Mouse (Mus musculus) lung, postnatal 0 days (tissue): Measurements from ENCODE around the gene Vmn2r59. TPM values are rescaled to one million over a fixed set of nuclear protein-coding genes. Genes with fewer than 3 reads are reported as not detected.
"Not testable (repeated sequence)": the region's sequence is repeated elsewhere in the genome, so short reads cannot be mapped to it uniquely, and the experiment has no call there.

Source experiments
- ATAC-seq: fragments of 200-750 bp; cut with Nextera tagmentation; 2 replicates; pipeline ENCODE4 v1.8.0; 2017; ENCODE audit warnings: moderate library complexity
- DNase-seq: peaks from one replicate; pipeline ENCODE4 v3.0.0-alpha.2; 2016; ENCODE audit warnings: low spot score
- H3K27ac ChIP-seq: fragments of 300-500 bp; sonication (generic); 2 replicates; pipeline ENCODE4 v1.5.1; 2014; ENCODE audit warnings: antibody characterized with exemption, mild to moderate bottlenecking, low read length, mixed read lengths
- H3K27me3 ChIP-seq: fragments of 300-500 bp; sonication (generic); replicated peaks from 2 replicates; pipeline ENCODE4 v1.6.1; 2014; ENCODE audit warnings: low read length, mixed read lengths; ENCODE audit not compliant: insufficient read depth
- H3K36me3 ChIP-seq: fragments of 300-500 bp; sonication (generic); 2 replicates; pipeline ENCODE4 v1.6.1; 2014; ENCODE audit warnings: low read length, mixed read lengths; ENCODE audit not compliant: insufficient read depth
- H3K4me1 ChIP-seq: fragments of 300-500 bp; sonication (generic); 2 replicates; pipeline ENCODE4 v1.6.1; 2014; ENCODE audit warnings: antibody characterized with exemption, low read depth, low read length, mixed read lengths; ENCODE audit not compliant: insufficient read depth
- H3K4me2 ChIP-seq: fragments of 300-500 bp; sonication (generic); replicated peaks from 2 replicates; pipeline ENCODE4 v1.6.1; 2014; ENCODE audit warnings: low read depth, mild to moderate bottlenecking, low read length, moderate library complexity, mixed read lengths
- H3K4me3 ChIP-seq: fragments of 300-500 bp; sonication (generic); 2 replicates; pipeline ENCODE4 v1.5.1; 2014; ENCODE audit warnings: low read depth, low read length
- H3K9ac ChIP-seq: fragments of 300-500 bp; sonication (generic); replicated peaks from 2 replicates; pipeline ENCODE4 v1.6.1; 2014; ENCODE audit warnings: low read depth, mild to moderate bottlenecking
- H3K9me3 ChIP-seq: fragments of 300-500 bp; sonication (generic); 2 replicates; pipeline ENCODE4 v1.6.1; 2016; ENCODE audit warnings: low read length, mixed read lengths
- CTCF ChIP-seq: IDR thresholded peaks from 2 replicates; pipeline ENCODE4 v1.5.1; 2016; ENCODE audit warnings: antibody characterized with exemption, mild to moderate bottlenecking
- EP300 ChIP-seq: IDR thresholded peaks from 2 replicates; pipeline ENCODE4 v1.6.1; 2016; ENCODE audit warnings: antibody characterized with exemption, mild to moderate bottlenecking, control low read depth
- WGBS: fragments of 180-500 bp; shearing (Covaris S2); extraction: QIAGEN DNeasy Blood & Tissue Kit; methylation state at CpG from one replicate; pipeline ENCODE4 v1.1.7; 2014; 5-methylcytosine and 5-hydroxymethylcytosine counted together
- polyA plus RNA-seq: library from polyadenylated mRNA; unstranded; fragments of >200 nt; fragmentation: Nextera tagmentation; extraction: Ambion mirVana; gene quantifications from 2 replicates; pipeline ENCODE4 v1.2.1, GENCODE M21; 2015

Vmn2r59 gene
- not detected in 2 replicates for polyA plus RNA-seq

- H3K9me3 ChIP-seq: no peaks in the 10 kb centered on the region; the same call in 1 of the 2 replicates
- DNase-seq (no peak), ATAC-seq (no peak)
- no peaks in the 10 kb centered on the region for H3K27me3 ChIP-seq
- no peak within 1 kb of the TSS for H3K4me3 ChIP-seq
- H3K27ac ChIP-seq: no peak within 1 kb of the TSS
- no peaks in the 10 kb centered on the region for H3K36me3 ChIP-seq
- TF ChIP-seq EP300 (no peak), CTCF (no peak)
- H3K4me2 ChIP-seq: no peak within 1 kb of the TSS
- H3K9ac ChIP-seq: no peak within 1 kb of the TSS
- no peaks in the 10 kb centered on the region for H3K4me1 ChIP-seq
Measured at GRCm38 (mm10) chr7:42058923-42059322, at the start of gene Vmn2r59. Gene Vmn2r59, minus strand, starts transcription at chr7:42059023.

DNA sequence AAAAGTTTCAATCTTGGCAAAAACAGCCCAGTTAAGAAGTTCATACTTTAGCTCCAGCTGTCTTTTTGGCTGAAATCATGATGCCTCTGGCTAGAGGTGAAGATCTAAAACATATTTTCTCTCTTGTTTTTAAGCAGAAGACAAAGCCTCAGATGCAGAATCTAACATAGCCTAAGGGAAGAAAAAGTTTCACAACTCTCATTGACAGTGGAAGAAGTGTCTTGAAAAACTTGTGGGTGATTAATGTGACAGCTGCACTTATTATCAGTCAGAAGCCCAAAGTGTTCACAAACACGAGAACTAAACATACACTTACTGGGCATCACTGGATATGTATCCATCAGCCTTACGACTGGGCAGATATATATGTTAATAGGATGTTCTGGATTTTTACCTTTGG is 48.6 kb upstream of the Vmn2r59 start, which contains the start of gene Vmn2r60:
Vmn2r60 (plus strand) TSS at position 301 of the 400 bp plus-strand sequence.
- DNase-seq: no peak
- no peaks in the 10 kb centered on the region for H3K27me3 ChIP-seq
- H3K4me3 ChIP-seq: no peak within 1 kb of the TSS
- TF ChIP-seq CTCF: no peak
- TF ChIP-seq EP300: no peak
- 0 out of 2 replicates have a peak, but pooled peaks cover 4% of the 10 kb centered on the region for H3K9me3 ChIP-seq
- no peak within 1 kb of the TSS for H3K27ac ChIP-seq
- no peak within 1 kb of the TSS for H3K9ac ChIP-seq
- ATAC-seq: no peak
- H3K36me3 ChIP-seq: no peaks in the 10 kb centered on the region
- 59% methylated on average over 2 of the region's 2 CpGs for WGBS
- H3K4me1 ChIP-seq: no peaks in the 10 kb centered on the region
- no peak within 1 kb of the TSS for H3K4me2 ChIP-seq

DNA sequence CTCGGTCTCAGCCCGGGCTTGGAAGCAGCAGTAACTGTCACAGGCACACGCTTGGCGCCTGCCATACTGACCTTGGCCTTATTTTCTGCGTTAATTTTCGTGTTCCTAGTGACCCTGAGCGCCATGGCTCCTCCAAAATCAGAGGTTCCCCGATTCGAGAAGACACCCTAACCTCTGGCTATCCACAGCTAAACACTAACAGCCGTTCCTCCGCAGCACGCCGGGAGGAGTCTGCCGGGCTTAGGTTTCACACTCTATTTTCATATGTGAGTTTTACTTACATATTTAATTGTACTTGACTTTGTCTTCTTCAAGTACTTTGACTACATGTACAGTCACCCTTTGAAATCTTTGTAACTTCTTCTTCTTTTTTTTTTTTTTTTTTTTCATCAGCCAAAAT is 48.2 kb upstream of the Vmn2r59 start:
- H3K36me3 ChIP-seq, H3K4me3 ChIP-seq, ATAC-seq, H3K4me2 ChIP-seq, DNase-seq, H3K27me3 ChIP-seq, H3K27ac ChIP-seq, H3K9ac ChIP-seq, H3K4me1 ChIP-seq, H3K9me3 ChIP-seq: not testable (repeated sequence)
- WGBS: 78% methylated on average over 10 of the region's 14 CpGs

Other genes starting within 250 kb of the Vmn2r59 start
- not detected in 2 replicates for gene Vmn2r58, start 186.3 kb downstream of the Vmn2r59 start, polyA plus RNA-seq
- not detected in 2 replicates for gene Vmn2r60, start 48.7 kb upstream of the Vmn2r59 start, polyA plus RNA-seq
- gene Vmn2r61, start 201.0 kb upstream of the Vmn2r59 start, polyA plus RNA-seq: not detected in 2 replicates